Mouse (Mus musculus): ENCODE measurements around the gene Scrn1.

- TF ChIP-seq CTCF (IDR thresholded peaks at IDR 0.05; ENCODE audit: control insufficient read depth, insufficient read depth, insufficient read length): no peak
- TF ChIP-seq USF1 (IDR thresholded peaks at IDR 0.05; ENCODE audit: low read depth): no peak
Observed at GRCm38 (mm10) chr6:54507002-54507401, 59.3 kb downstream of the Scrn1 start.
